Mouse (Mus musculus) bone marrow macrophage, adult 2 months (primary cell): ENCODE results near the gene Pigh.

Experiments
- CTCF ChIP-seq: IDR thresholded peaks from 2 replicates; pipeline ENCODE4 v1.5.1; 2012; ENCODE audit warnings: low read depth, mild to moderate bottlenecking, low read length, moderate library complexity
- POLR2A ChIP-seq: IDR thresholded peaks from 2 replicates; pipeline ENCODE4 v1.6.1; 2012; ENCODE audit warnings: mild to moderate bottlenecking, low read depth, low read length, borderline replicate concordance

GRCm38 (mm10) chr12:79055276-79055675, 34.2 kb downstream of the Pigh start:
- TF ChIP-seq POLR2A = no peak
- no peak for TF ChIP-seq CTCF
